Mouse (Mus musculus) heart, embryonic 11.5 days (tissue): ENCODE results near the gene Zbtb20. TPM values are rescaled to one million over a fixed set of nuclear protein-coding genes. Genes with fewer than 3 reads are reported as not detected.

Experiments used
- ATAC-seq: fragments of 200-750 bp; cut with Nextera tagmentation; replicated peaks from 2 replicates; pipeline ENCODE4 v1.8.0; 2017; ENCODE audit warnings: moderate library complexity; ENCODE audit not compliant: insufficient number of reproducible peaks, low FRiP score, low TSS enrichment
- H3K27ac ChIP-seq: fragments of 300-500 bp; sonication (generic); 2 replicates; pipeline ENCODE4 v1.5.1; 2014; ENCODE audit warnings: mild to moderate bottlenecking, low read depth, low read length
- H3K27me3 ChIP-seq: fragments of 300-500 bp; sonication (generic); 2 replicates; pipeline ENCODE4 v1.6.1; 2014; ENCODE audit warnings: mild to moderate bottlenecking, low read length, mixed read lengths; ENCODE audit not compliant: control insufficient read depth, insufficient read depth
- H3K36me3 ChIP-seq: fragments of 300-500 bp; sonication (generic); 2 replicates; pipeline ENCODE4 v1.6.1; 2014; ENCODE audit warnings: mild to moderate bottlenecking, low read length, moderate library complexity, mixed read lengths; ENCODE audit not compliant: control insufficient read depth, insufficient read depth
- H3K4me1 ChIP-seq: fragments of 300-500 bp; sonication (generic); 2 replicates; pipeline ENCODE4 v1.6.1; 2014; ENCODE audit warnings: low read length; ENCODE audit not compliant: control insufficient read depth, insufficient read depth
- H3K4me2 ChIP-seq: fragments of 300-500 bp; sonication (generic); 2 replicates; pipeline ENCODE4 v1.6.1; 2014; ENCODE audit warnings: mild to moderate bottlenecking, moderate library complexity
- H3K4me3 ChIP-seq: fragments of 300-500 bp; sonication (generic); 2 replicates; pipeline ENCODE4 v1.5.1; 2014; ENCODE audit warnings: low read depth, low read length
- H3K9ac ChIP-seq: fragments of 300-500 bp; sonication (generic); 2 replicates; pipeline ENCODE4 v1.6.1; 2014; ENCODE audit warnings: mild to moderate bottlenecking, low read depth, low read length, moderate library complexity
- H3K9me3 ChIP-seq: fragments of 300-500 bp; sonication (generic); replicated peaks from 2 replicates; pipeline ENCODE4 v1.6.1; 2016; ENCODE audit warnings: low read length; ENCODE audit not compliant: control insufficient read depth
- WGBS: fragments of 180-500 bp; shearing (Covaris S2); extraction: QIAGEN DNeasy Blood & Tissue Kit; methylation state at CpG from one replicate; pipeline ENCODE4 v1.1.7; 2014; ENCODE audit not compliant: insufficient replicate concordance; 5-methylcytosine and 5-hydroxymethylcytosine counted together
- polyA plus RNA-seq: library from polyadenylated mRNA; unstranded; fragments of >200 nt; fragmentation: Nextera tagmentation; extraction: Ambion mirVana; gene quantifications from 2 replicates; pipeline ENCODE4 v1.2.1, GENCODE M21; 2014

The Zbtb20 gene
- polyA plus RNA-seq, 1 experiment from 2014 or later = 39.0 TPM

DNA sequence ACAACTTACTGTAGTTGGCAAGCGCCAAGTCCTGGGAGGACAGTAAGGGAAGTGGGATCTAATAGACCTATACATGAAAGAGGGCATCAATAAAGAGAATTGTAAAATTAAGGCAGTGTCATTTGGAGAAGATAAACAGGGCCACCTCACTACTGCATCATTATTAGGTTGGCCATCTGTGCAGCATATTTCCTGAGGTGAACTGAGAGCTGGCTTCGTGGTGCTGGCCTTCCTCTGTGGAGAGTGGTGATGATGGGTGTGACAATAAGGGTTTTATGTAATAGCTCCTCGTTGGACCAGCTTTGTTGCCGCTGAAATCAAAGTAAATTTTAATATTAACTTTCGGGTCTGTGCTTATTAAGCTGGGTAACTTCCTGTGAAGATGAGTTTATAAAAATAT is 223.0 kb downstream of the Zbtb20 start:
- Histone ChIP-seq H3K4me1 (no peaks in the 10 kb centered on the region), H3K4me3 (no peak overlapping the region), H3K9ac (no peak overlapping the region), H3K27ac (no peak overlapping the region), H3K27me3 (no peaks in the 10 kb centered on the region), H3K9me3 (no peaks in the 10 kb centered on the region), H3K36me3 (no peaks in the 10 kb centered on the region), H3K4me2 (no peak overlapping the region)
- ATAC-seq = no peak
- WGBS = 79% methylated on average over 5 of the region's 5 CpGs

DNA sequence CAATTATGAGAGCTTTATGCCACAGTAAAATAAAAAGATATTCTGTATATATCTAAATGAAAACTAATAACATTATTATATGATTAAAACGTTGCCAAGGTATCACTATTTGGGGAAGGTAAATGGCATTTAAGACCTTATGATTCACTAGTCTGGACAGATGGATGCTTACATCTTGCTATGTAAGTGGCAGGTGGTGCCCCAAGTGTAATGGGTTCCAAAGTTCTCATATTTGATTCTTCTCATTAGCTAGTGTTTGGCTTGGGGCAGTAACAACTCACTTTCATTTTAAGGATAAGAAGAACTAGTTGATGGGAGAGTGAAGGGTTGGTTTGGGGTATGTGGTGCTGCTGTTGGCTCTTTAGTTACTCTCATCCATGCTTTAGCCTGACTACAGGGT is 235.6 kb downstream of the Zbtb20 start:
- Histone ChIP-seq H3K27ac (no peak overlapping the region), H3K9ac (no peak overlapping the region), H3K4me1 (no peaks in the 10 kb centered on the region), H3K4me3 (no peak overlapping the region), H3K4me2 (no peak overlapping the region), H3K27me3 (no peaks in the 10 kb centered on the region), H3K36me3 (no peaks in the 10 kb centered on the region), H3K9me3 (no peaks in the 10 kb centered on the region)
- WGBS = 57% methylated on average over 1 of the region's 1 CpGs
- no peak for ATAC-seq

DNA sequence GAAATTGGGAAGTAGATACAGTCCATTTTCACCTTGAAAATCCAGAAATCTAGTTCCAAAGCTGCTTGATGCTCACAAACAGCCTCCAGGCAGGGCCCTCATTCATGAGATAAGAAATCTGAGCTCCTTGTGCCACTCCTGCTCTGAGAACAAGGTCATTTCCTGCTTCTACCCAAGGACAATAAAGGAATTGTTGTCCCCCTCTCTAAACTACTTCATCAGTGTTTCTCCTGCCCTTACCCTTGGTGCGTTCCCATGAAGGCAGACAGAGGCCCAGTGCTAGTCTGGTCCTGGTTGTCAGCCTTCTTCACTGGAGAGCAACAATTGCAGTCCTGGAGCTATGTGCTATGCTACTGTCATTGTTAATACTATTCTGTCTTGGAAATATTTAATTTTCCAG is 238.3 kb downstream of the Zbtb20 start:
- no peak for ATAC-seq
- 47% methylated on average over 1 of the region's 1 CpGs for WGBS
- H3K4me3 ChIP-seq = no peak overlapping the region
- H3K4me2 ChIP-seq = no peak overlapping the region
- no peaks in the 10 kb centered on the region for H3K36me3 ChIP-seq
- no peaks in the 10 kb centered on the region for H3K4me1 ChIP-seq
- no peak overlapping the region for H3K27ac ChIP-seq
- H3K9ac ChIP-seq = no peak overlapping the region
- H3K27me3 ChIP-seq = no peaks in the 10 kb centered on the region
- no peaks in the 10 kb centered on the region for H3K9me3 ChIP-seq

DNA sequence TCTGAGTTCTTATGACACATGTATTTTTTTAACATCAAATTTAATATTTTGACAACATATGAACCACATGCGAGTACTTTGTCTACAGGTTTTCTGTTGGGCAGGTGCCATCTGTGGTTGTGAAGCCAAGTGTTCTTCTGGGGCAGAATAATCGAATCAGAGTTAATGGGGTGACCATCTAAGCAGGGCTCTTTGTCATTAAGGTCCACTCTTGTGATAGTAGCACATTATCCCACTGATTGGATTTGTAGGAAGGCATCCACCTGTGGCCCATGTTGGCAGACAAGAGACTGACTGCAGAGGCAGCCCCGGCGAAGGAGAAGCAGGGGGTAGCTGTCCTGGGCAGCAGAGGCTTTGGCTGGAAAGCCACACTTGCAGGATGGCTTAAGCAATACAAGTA is 254.3 kb downstream of the Zbtb20 start:
- Histone ChIP-seq H3K9me3 (no peaks in the 10 kb centered on the region), H3K4me3 (no peak overlapping the region), H3K36me3 (no peaks in the 10 kb centered on the region), H3K4me2 (no peak overlapping the region), H3K27me3 (no peaks in the 10 kb centered on the region), H3K4me1 (no peaks in the 10 kb centered on the region), H3K27ac (no peak overlapping the region), H3K9ac (no peak overlapping the region)
- no peak for ATAC-seq
- 81% methylated on average over 4 of the region's 4 CpGs for WGBS

DNA sequence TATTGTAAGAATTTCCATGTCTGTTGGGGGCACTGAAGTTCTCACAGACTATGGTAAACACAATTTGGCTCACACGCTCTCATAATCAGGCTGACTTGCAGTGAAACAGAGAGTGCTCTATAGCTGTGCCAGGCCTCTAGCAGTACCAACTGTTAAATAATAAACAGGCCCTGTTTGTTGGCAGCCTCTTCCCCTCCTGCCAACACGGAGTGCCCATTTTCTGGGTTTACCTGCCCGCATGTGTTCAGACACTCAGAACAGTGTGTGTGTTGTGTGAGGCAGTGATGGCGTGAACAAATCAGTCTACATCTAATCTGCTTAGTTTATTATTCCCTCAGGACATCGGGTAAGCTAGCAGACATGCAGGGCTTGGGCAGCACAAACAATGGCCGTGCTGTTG is 254.9 kb downstream of the Zbtb20 start:
- 61% methylated on average over 6 of the region's 6 CpGs for WGBS
- Histone ChIP-seq H3K27me3 (no peaks in the 10 kb centered on the region), H3K4me3 (no peak overlapping the region), H3K27ac (no peak overlapping the region), H3K4me1 (no peaks in the 10 kb centered on the region), H3K9me3 (no peaks in the 10 kb centered on the region), H3K9ac (no peak overlapping the region), H3K4me2 (no peak overlapping the region), H3K36me3 (no peaks in the 10 kb centered on the region)
- ATAC-seq = no peak

DNA sequence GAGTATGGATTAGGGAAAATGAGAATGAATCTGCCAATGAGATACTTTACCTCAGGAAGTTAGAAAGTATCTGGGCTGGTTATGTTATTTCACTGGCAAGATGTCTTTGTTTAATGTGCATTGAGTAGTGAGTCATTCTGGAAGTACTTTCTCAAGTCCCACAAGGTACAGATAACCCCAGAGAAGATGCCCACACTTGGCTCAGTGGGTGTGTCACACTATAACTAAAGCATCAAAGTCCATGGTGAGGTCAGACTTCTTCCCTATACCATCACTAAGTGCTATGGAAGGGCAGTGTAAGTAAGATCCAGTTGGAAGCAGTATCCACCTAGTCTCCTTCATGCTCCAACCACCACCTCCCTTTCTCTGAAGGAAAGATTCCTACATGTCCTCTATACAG is 255.4 kb downstream of the Zbtb20 start:
- Histone ChIP-seq H3K27me3 (no peaks in the 10 kb centered on the region), H3K4me3 (no peak overlapping the region), H3K36me3 (no peaks in the 10 kb centered on the region), H3K9me3 (no peaks in the 10 kb centered on the region), H3K27ac (no peak overlapping the region), H3K4me1 (no peaks in the 10 kb centered on the region), H3K9ac (no peak overlapping the region), H3K4me2 (no peak overlapping the region)
- ATAC-seq = no peak

DNA sequence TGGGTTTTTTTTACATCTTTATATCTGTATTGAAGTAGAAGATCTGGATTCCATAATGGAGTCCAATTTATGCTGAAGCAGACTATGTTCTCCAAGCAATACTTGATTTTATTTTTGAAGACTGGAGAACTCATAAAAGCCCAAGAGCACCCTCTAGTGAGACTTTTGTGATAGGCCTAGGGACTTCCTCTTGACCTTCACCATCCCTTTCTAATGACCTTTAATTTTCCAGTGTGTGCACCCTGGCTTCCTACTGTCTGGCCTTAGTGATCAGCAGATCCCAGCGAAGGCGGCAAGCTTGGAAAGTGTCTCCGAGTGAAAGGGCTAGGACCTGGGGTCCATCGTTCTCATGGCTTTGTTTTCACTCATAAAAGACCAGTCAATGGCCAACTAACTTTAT is 292.8 kb downstream of the Zbtb20 start:
- no peak for ATAC-seq
- no peak overlapping the region for H3K4me2 ChIP-seq
- no peaks in the 10 kb centered on the region for H3K9me3 ChIP-seq
- H3K27ac ChIP-seq = no peak overlapping the region
- H3K4me3 ChIP-seq = no peak overlapping the region
- no peaks in the 10 kb centered on the region for H3K36me3 ChIP-seq
- no peaks in the 10 kb centered on the region for H3K4me1 ChIP-seq
- no peak overlapping the region for H3K9ac ChIP-seq
- 68% methylated on average over 4 of the region's 4 CpGs for whole genome bisulfite sequencing
- H3K27me3 ChIP-seq = no peaks in the 10 kb centered on the region

DNA sequence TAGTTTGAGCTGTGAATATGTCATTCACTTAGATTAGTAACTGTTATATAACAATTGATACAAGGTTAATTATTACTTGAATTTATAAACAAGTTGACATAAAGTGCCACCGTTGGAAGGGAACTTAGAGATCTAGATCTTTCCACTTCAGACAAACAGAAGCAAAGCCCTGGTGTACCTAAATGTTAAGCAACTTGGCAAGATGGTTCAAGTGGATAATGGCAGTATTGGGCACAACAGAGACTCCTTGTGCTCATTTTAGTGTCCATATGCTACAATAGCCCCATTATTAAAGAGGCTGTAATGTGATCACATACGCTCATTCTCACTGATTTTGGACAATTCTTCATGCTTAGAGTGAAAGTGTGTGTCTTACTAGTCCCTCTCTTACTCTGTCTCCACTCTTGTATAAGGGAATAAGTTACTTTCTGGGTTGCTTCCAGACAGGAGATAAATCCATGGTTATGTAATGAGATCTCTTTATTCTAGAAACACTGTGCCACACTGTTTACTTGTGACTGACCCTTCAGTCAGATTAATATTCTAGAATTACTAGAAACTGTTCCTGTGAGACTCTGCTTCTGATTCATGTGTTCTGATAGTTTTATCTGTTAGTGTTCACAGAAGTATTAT is 293.7 kb downstream of the Zbtb20 start:
- Histone ChIP-seq H3K27ac (no peak overlapping the region), H3K36me3 (no peaks in the 10 kb centered on the region), H3K4me2 (no peak overlapping the region), H3K9me3 (no peaks in the 10 kb centered on the region), H3K4me1 (no peaks in the 10 kb centered on the region), H3K27me3 (no peaks in the 10 kb centered on the region), H3K4me3 (no peak overlapping the region), H3K9ac (no peak overlapping the region)
- ATAC-seq = no peak
- WGBS = 89% methylated on average over 2 of the region's 2 CpGs

DNA sequence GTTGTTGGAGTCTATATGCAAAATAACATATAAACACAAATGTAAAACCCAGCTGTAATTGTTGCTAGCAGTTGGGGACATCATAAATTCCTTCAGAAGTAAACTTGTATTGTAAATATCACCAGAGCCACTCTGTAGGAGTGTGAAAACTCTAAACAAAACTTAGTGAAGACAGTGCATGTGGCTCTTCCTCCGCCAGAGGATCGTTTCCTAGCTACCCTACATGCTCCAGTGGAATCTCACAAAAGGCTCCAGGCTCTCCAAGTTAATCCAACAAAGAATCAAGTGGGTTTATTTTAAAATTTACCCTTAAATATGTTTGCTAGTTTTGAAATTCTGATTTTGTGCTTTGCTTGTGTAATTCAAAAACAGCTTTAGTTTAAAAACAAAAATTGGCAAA is 296.5 kb downstream of the Zbtb20 start:
- no peak overlapping the region for H3K4me2 ChIP-seq
- no peak for ATAC-seq
- H3K27ac ChIP-seq = no peak overlapping the region
- H3K9ac ChIP-seq = no peak overlapping the region
- H3K4me3 ChIP-seq = no peak overlapping the region
- no peaks in the 10 kb centered on the region for H3K27me3 ChIP-seq
- WGBS = 78% methylated on average over 2 of the region's 2 CpGs
- no peaks in the 10 kb centered on the region for H3K36me3 ChIP-seq
- no peaks in the 10 kb centered on the region for H3K4me1 ChIP-seq
- H3K9me3 ChIP-seq = no peaks in the 10 kb centered on the region
